Mouse (Mus musculus) testis, adult 2 months (tissue): Measurements from ENCODE around the gene Gm8369.

ENCODE experiments used
- CTCF ChIP-seq: fragments of 200-500 bp; IDR thresholded peaks from 2 replicates; pipeline ENCODE4 v1.5.1; 2012; ENCODE audit warnings: low read depth, mild to moderate bottlenecking, inconsistent platforms, low read length, moderate library complexity; ENCODE audit not compliant: control insufficient read depth, insufficient read depth, insufficient replicate concordance
- POLR2A ChIP-seq: fragments of 200-500 bp; IDR thresholded peaks from 2 replicates; pipeline ENCODE4 v1.6.1; 2012; ENCODE audit warnings: low read depth, mild to moderate bottlenecking, inconsistent platforms, low read length, moderate library complexity; ENCODE audit not compliant: control insufficient read depth

DNA sequence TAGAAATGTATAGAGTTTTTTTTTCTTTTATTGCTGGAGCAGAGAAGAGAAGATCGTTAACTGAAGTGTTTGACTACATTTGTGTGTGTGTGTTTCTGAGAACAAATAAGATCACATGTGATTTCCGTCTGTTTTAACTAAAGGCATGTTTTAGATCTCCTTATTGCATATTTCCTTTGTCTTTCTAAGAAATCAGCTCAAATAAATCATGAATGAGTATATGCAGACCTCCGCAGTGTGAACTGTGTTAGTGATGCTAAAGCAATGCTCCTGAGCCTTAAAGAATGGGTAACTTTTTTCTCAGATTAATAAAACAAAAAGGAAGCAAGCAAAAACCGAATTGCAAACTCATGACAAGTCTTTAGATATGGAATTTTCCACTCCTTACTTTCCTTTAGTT, 1.8 kb upstream of the Gm8369 start:
- TF ChIP-seq POLR2A, result no peak
- TF ChIP-seq CTCF, result no peak
